Comparison of ENCODE assay signal across 10 mouse cellular contexts in the genomic region with DNA sequence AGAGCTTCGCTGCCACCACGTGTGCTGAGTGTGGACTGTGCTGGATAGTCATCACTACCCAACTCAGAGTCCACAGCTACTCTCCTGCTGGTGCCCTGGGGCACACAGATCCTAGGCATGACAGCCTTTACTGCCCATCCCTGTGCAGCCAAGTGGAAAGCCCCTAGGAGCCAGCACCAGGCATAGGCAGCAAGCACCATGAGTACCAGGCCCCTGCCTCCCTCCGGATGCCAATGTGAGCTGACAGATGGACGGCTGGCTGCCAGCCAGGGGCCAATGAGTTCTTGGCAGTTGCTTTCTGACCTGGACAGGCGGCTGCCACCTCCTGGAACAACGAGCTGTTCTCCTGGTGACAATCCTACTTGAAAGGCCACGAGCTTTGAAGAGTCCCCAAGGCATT.
DNase-seq lines count a peak whose midpoint lies in the region; ATAC-seq and TF ChIP-seq lines count a peak whose summit lies in the region.
"Had no signal": no experiment of that assay in that cellular context is flagged by ENCODE, and none has a peak within 500 bp of the region (broad histone marks: within the 10 kb centered on the region; RNA-seq: fewer than 3 reads in every experiment).

No protein-coding gene starts in this region.

- ATAC-seq in forebrain, embryonic 14.5 days: no peak
- no peak for ATAC-seq in forebrain, embryonic 11.5 days (replicated peaks; ENCODE audit: low FRiP score)
- ATAC-seq in neural tube, embryonic 14.5 days (ENCODE audit: low read depth): peak; percentile 61; the same call in 1 of the 2 replicates
- no peak; the same call in 1 of the 2 replicates for ATAC-seq in neural tube, embryonic 15.5 days (ENCODE audit: low FRiP score)
- ATAC-seq in stomach, postnatal 0 days (ENCODE audit: low FRiP score, low TSS enrichment): no peak

- 53% methylated on average over 7 of the region's 7 CpGs for WGBS in forebrain, embryonic 14.5 days
- WGBS in forebrain, embryonic 11.5 days: 83% methylated on average over 7 of the region's 7 CpGs
- 53% methylated on average over 7 of the region's 7 CpGs for WGBS in neural tube, embryonic 14.5 days
- 57% methylated on average over 7 of the region's 7 CpGs for WGBS in neural tube, embryonic 15.5 days
- 67% methylated on average over 7 of the region's 7 CpGs for WGBS in stomach, postnatal 0 days

- no peak for TF ChIP-seq CTCF in stomach, postnatal 0 days (IDR thresholded peaks at IDR 0.05; ENCODE audit: low read depth)

- no peaks in the 10 kb centered on the region for H3K36me3 ChIP-seq in forebrain, embryonic 14.5 days (ENCODE audit: control insufficient read depth, insufficient read depth, low read length)
- H3K36me3 ChIP-seq in forebrain, embryonic 11.5 days (ENCODE audit: control insufficient read depth, insufficient read depth, low read length): no peaks in the 10 kb centered on the region
- H3K36me3 ChIP-seq in neural tube, embryonic 14.5 days (ENCODE audit: control insufficient read depth, insufficient read depth, low read length): no peaks in the 10 kb centered on the region
- no peaks in the 10 kb centered on the region for H3K36me3 ChIP-seq in neural tube, embryonic 15.5 days
- no peaks in the 10 kb centered on the region for H3K36me3 ChIP-seq in stomach, postnatal 0 days (ENCODE audit: control insufficient read depth, insufficient read depth, low read length)
- H3K36me3 ChIP-seq: limb, embryonic 15.5 days had no signal

- no peaks in the 10 kb centered on the region for H3K27me3 ChIP-seq in forebrain, embryonic 14.5 days (replicated peaks; ENCODE audit: control insufficient read depth, insufficient read depth, low read length)
- H3K27me3 ChIP-seq in forebrain, embryonic 11.5 days (ENCODE audit: control insufficient read depth, insufficient read depth, low read length): no peaks in the 10 kb centered on the region
- H3K27me3 ChIP-seq in neural tube, embryonic 14.5 days (ENCODE audit: control insufficient read depth, insufficient read depth, low read length): no peaks in the 10 kb centered on the region
- H3K27me3 ChIP-seq in neural tube, embryonic 15.5 days (replicated peaks): no peaks in the 10 kb centered on the region
- no peaks in the 10 kb centered on the region for H3K27me3 ChIP-seq in stomach, postnatal 0 days (ENCODE audit: control insufficient read depth, insufficient read depth, low read length)
- H3K27me3 ChIP-seq: limb, embryonic 15.5 days had no signal

- H3K9me3 ChIP-seq in forebrain, embryonic 14.5 days (replicated peaks; ENCODE audit: control insufficient read depth, low read length): no peaks in the 10 kb centered on the region
- no peaks in the 10 kb centered on the region for H3K9me3 ChIP-seq in forebrain, embryonic 11.5 days (ENCODE audit: control insufficient read depth, low read length)
- H3K9me3 ChIP-seq in neural tube, embryonic 14.5 days (ENCODE audit: control insufficient read depth, low read length): 0 out of 2 replicates have a peak, but pooled peaks cover 2% of the 10 kb centered on the region
- H3K9me3 ChIP-seq in neural tube, embryonic 15.5 days (replicated peaks): no peaks in the 10 kb centered on the region
- H3K9me3 ChIP-seq in stomach, postnatal 0 days (ENCODE audit: control insufficient read depth, low read length): no peaks in the 10 kb centered on the region
- H3K9me3 ChIP-seq: limb, embryonic 15.5 days had no signal

- TF ChIP-seq EP300 in stomach, postnatal 0 days (optimal IDR thresholded peaks at IDR 0.05): no peak

- no peaks in the 10 kb centered on the region for H3K4me1 ChIP-seq in forebrain, embryonic 14.5 days (ENCODE audit: control insufficient read depth, insufficient read depth, low read length)
- H3K4me1 ChIP-seq in forebrain, embryonic 11.5 days (replicated peaks; ENCODE audit: control insufficient read depth, insufficient read depth, low read length): no peaks in the 10 kb centered on the region
- no peaks in the 10 kb centered on the region for H3K4me1 ChIP-seq in neural tube, embryonic 14.5 days (ENCODE audit: control insufficient read depth, insufficient read depth, low read length)
- no peaks in the 10 kb centered on the region for H3K4me1 ChIP-seq in neural tube, embryonic 15.5 days
- no peaks in the 10 kb centered on the region for H3K4me1 ChIP-seq in stomach, postnatal 0 days (replicated peaks; ENCODE audit: control insufficient read depth, insufficient read depth)
- H3K4me1 ChIP-seq: limb, embryonic 15.5 days had no signal

- DNase-seq in forebrain, embryonic 14.5 days (ENCODE audit: low spot score): peak; percentile 44
- no peak for DNase-seq in forebrain, embryonic 11.5 days (ENCODE audit: low spot score)
- peak; percentile 78 for DNase-seq in heart, postnatal 4 days
- DNase-seq in skeletal muscle tissue, adult 2 months (ENCODE audit: low read depth, low spot score): peak; percentile 24
- DNase-seq in stomach, postnatal 0 days (ENCODE audit: low spot score): no peak
- no peak for DNase-seq in T-cell, adult 2 months (ENCODE audit: low spot score)
- DNase-seq: thymus, postnatal 25 days had no signal

- H3K4me2 ChIP-seq in forebrain, embryonic 14.5 days (ENCODE audit: low read length): no peak overlapping the region
- H3K4me2 ChIP-seq in forebrain, embryonic 11.5 days (ENCODE audit: low read depth, low read length, severe bottlenecking): no peak overlapping the region
- H3K4me2 ChIP-seq in neural tube, embryonic 14.5 days (ENCODE audit: low read depth, low read length): no peak overlapping the region
- H3K4me2 ChIP-seq in neural tube, embryonic 15.5 days: no peak overlapping the region
- no peak overlapping the region for H3K4me2 ChIP-seq in stomach, postnatal 0 days (replicated peaks; ENCODE audit: low read depth)
- H3K4me2 ChIP-seq: limb, embryonic 15.5 days had no signal

- H3K9ac ChIP-seq in forebrain, embryonic 14.5 days (ENCODE audit: low read length): no peak overlapping the region
- H3K9ac ChIP-seq in forebrain, embryonic 11.5 days (ENCODE audit: low read length): no peak overlapping the region
- no peak overlapping the region for H3K9ac ChIP-seq in neural tube, embryonic 14.5 days (replicated peaks; ENCODE audit: low read depth, low read length)
- H3K9ac ChIP-seq in neural tube, embryonic 15.5 days (replicated peaks): no peak overlapping the region
- no peak overlapping the region for H3K9ac ChIP-seq in stomach, postnatal 0 days (ENCODE audit: low read length)
- H3K9ac ChIP-seq: limb, embryonic 15.5 days had no signal

- H3K4me3 ChIP-seq in forebrain, embryonic 14.5 days (ENCODE audit: low read depth, low read length): no peak overlapping the region
- H3K4me3 ChIP-seq in forebrain, embryonic 11.5 days (ENCODE audit: low read depth, low read length): no peak overlapping the region
- H3K4me3 ChIP-seq in neural tube, embryonic 14.5 days (ENCODE audit: low read depth, low read length): no peak overlapping the region
- no peak overlapping the region for H3K4me3 ChIP-seq in neural tube, embryonic 15.5 days (replicated peaks)
- H3K4me3 ChIP-seq in stomach, postnatal 0 days (ENCODE audit: low read depth, low read length): no peak overlapping the region
- H3K4me3 ChIP-seq: limb, embryonic 15.5 days had no signal

- H3K27ac ChIP-seq in forebrain, embryonic 14.5 days (ENCODE audit: low read depth, low read length): no peak overlapping the region
- no peak overlapping the region for H3K27ac ChIP-seq in forebrain, embryonic 11.5 days (ENCODE audit: low read depth, low read length)
- no peak overlapping the region for H3K27ac ChIP-seq in neural tube, embryonic 14.5 days (ENCODE audit: low read depth, low read length)
- H3K27ac ChIP-seq in neural tube, embryonic 15.5 days (replicated peaks): no peak overlapping the region
- H3K27ac ChIP-seq in stomach, postnatal 0 days (replicated peaks): no peak overlapping the region
- H3K27ac ChIP-seq: limb, embryonic 15.5 days had no signal

Comparison
In these comparisons a context has a peak if more than half of its experiments do, and no peak if none do; other contexts are left out.
1. DNase-seq: peak in forebrain, embryonic 14.5 days (single experiment), heart, postnatal 4 days (single experiment) and skeletal muscle tissue, adult 2 months (single experiment); none in forebrain, embryonic 11.5 days (single experiment), stomach, postnatal 0 days (single experiment) and T-cell, adult 2 months (single experiment).